Mouse (Mus musculus): ENCODE measurements around the gene Camk1g.

GRCm38 (mm10) chr1:193390004-193390403, 19.9 kb upstream of the Camk1g start:
- TF ChIP-seq CHD2 (IDR thresholded peaks at IDR 0.05; ENCODE audit: low read depth, low read length) (no peak), ZNF384 (IDR thresholded peaks at IDR 0.05; ENCODE audit: low read depth, low read length) (no peak), MAFK (IDR thresholded peaks at IDR 0.05; ENCODE audit: insufficient read depth, low read depth, low read length) (no peak), HCFC1 (IDR thresholded peaks at IDR 0.05; ENCODE audit: borderline replicate concordance, insufficient read depth, low read length) (no peak)

All from ES-E14 (cell line).